Mouse (Mus musculus) thymus, adult 2 months (tissue): Measurements from ENCODE around the gene Clca2.

Experiments used
- CTCF ChIP-seq: fragments of 200-500 bp; IDR thresholded peaks from 2 replicates; pipeline ENCODE4 v1.5.1; 2012; ENCODE audit warnings: mild to moderate bottlenecking, control low read depth, low read length, moderate library complexity, borderline replicate concordance; ENCODE audit not compliant: control insufficient read depth, poor library complexity, insufficient read depth; ENCODE audit errors: extremely low read depth
- POLR2A ChIP-seq: fragments of 200-500 bp; IDR thresholded peaks from 2 replicates; pipeline ENCODE4 v1.6.1; 2012; ENCODE audit warnings: mild to moderate bottlenecking, low read length, control low read depth, moderate library complexity; ENCODE audit not compliant: control insufficient read depth, poor library complexity, insufficient read depth; ENCODE audit errors: extremely low read depth

DNA sequence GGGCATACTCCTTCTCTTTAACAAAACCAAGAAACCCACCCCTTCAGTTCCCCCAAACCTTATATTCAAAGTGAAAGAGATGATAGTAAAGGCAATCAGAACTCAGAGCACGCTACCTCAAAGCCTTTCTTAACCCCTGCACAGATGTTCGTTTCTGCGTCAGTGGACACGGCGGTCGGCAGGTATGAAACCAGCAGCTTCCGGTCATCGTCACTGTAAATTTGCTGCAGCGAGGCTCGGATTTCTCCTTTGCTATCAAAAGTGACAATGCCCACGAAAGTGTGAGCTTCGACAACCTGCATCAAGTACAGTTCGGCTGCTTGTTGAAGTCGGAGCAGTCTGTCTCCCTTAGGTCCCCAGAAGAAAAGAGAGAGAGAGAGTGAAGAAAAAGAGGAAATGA lies 13.1 kb downstream of the Clca2 start:
- TF ChIP-seq POLR2A (no peak), CTCF (no peak)
